Mouse (Mus musculus) bone marrow macrophage, adult 2 months (primary cell): Measurements from ENCODE around the gene Kcnj8.

ENCODE experiments used
- CTCF ChIP-seq: IDR thresholded peaks from 2 replicates; pipeline ENCODE4 v1.5.1; 2012; ENCODE audit warnings: low read depth, mild to moderate bottlenecking, low read length, moderate library complexity
- POLR2A ChIP-seq: IDR thresholded peaks from 2 replicates; pipeline ENCODE4 v1.6.1; 2012; ENCODE audit warnings: mild to moderate bottlenecking, low read depth, low read length, borderline replicate concordance

GRCm38 (mm10) chr6:142558076-142558475 is 13.3 kb downstream of the Kcnj8 start:
- no peak for TF ChIP-seq POLR2A
- no peak for TF ChIP-seq CTCF
